Mouse (Mus musculus) forelimb bud, embryonic 11.5 days (tissue): ENCODE data around the gene Ankk1.

Experiments
- DNase-seq: peaks from one replicate; pipeline ENCODE4 v3.0.0-alpha.2; 2012; ENCODE audit warnings: low read depth, low spot score

The Ankk1 gene

GRCm38 (mm10) chr9:49426921-49427320, at the start of gene Ankk1:
TSS of gene Ankk1 (minus strand) at chr9:49427021.
- DNase-seq, result no peak

DNA sequence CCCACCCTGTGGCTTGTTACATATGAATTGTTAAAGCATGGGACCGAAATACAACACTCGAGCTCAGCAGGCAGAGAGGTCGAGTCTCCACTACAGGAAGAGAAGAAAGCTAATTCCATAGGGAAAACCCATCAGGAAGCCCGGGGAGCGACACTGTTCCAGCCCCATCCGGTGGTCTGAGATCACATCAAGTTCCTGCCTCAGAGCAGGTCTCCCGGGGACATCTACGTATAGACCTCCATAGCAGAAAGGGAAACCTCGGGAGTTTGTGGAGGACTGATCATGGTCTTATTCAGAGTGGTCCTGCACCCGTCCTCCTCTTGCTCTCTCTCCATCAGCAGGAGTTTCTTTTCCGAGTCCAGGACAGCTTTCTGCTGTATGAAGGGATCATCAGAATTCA, 45.3 kb upstream of the Ankk1 start:
- no peak for DNase-seq

DNA sequence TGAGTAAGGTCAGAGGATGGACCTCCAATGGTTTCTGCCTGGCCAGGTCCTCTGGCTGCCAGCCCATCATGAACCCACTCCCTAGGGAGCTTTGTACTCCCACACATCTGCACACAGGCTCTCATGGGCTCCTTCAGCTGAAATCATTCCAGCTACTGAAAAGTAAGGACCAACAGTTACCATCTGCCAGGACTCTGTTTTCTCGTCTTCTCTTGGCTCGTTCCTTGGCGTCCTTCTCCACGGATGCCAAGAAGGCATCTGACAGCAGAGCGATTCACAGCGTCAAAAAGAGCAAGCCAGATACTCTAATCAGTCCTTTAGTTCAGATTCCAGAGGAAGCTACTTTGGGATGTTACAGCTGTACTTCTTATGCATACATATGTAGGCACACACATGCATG, 44.1 kb upstream of the Ankk1 start:
- DNase-seq, result no peak

DNA sequence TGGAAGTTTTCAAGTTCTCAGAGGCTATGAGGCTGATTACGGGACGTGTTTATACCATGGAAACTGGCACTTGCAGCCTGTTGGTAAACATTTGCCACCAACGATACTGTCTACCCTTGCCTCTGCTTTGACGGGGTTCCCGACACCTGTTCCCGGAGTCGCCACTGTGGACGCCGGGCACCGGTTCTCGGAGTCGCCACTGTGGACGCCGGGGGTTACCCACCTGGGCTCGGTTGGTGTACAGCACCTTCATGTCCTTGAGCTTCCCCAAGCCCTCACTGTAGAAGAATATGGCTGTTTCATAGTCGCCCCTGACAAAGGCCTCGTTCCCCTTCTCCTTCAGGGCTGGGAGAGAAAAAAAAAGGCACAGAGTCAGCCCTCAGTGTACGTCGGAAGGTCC, 43.2 kb upstream of the Ankk1 start:
- DNase-seq, result no peak

DNA sequence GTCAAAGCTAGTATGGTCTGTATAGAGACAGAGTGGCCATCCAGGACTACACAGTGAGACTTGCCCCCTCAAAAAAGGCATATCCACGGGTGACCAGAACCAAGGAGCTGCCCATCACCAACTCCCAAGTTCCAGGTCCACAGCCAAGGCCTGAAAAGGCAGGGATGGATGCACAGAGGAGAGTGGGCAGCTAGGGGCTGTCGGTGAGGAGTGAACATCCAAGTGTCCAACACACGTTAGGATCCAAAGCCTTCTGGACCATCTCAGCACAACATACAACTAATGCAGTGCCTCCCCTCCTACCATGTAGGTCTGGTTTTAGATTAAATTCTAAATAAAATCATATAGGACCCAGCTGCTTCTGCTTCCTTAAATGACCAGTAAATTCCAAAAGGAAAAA, 29.3 kb upstream of the Ankk1 start:
- no peak for DNase-seq

GRCm38 (mm10) chr9:49452396-49452795, 25.6 kb upstream of the Ankk1 start:
- DNase-seq, result no peak

DNA sequence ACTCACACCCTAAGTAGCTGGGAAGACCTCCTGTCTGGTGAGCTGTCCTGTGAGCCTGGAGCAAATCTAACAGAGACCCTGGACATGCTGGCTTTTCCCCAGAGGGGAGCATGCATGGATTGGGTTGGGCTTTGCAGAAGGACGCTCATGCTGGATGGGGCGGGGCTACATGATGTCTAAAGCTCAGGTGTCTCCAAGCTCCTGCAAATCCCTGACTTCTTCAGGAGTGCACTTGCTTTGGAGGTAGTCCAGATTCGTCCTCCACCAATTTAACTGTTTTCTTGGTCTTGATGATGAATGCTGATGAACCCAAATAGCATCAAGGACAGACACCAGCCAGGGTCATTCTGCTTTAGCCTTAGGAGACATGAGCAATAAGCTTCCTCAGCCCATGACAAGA, 23.7 kb upstream of the Ankk1 start:
- no peak for DNase-seq

DNA sequence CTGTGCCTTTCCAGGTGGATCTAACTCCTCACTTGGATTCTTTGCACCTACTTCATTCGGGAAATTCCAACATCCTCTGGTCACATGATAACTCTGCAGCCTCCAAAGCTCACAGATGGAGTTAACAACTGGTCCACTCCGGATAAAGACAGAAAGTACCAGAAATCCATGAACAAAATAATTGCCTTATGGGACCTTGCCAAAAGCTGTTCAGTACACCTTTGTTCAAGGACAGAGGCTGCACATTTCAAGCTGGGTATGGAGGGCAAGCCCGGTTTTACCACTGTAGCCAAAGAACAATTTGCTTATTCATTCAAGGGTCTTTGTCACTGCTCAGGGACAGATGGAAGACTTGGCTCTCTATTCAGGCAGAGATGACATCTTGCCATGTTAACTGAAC, 15.8 kb upstream of the Ankk1 start:
- DNase-seq, result no peak

DNA sequence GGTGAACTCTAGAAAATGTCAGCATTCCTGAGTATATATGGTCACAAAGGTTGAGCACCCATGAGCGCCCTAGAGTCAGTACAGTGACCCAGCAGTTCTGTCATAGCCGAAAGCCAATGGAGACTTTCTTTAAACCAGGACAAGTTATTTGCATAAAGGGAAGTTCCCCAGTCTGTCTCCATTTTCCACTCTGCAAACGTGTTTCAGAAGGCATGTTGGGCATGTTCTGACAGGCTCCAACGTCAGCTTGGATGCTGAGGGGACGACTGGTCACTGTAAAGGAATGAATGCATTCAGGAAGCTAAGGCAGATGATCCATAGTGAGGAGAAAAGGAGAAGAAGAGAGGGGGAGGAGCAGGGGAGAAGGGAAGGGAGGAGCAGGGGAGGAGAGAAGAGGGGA, 657 bp upstream of the Ankk1 start:
- peak; percentile 5 for DNase-seq

DNA sequence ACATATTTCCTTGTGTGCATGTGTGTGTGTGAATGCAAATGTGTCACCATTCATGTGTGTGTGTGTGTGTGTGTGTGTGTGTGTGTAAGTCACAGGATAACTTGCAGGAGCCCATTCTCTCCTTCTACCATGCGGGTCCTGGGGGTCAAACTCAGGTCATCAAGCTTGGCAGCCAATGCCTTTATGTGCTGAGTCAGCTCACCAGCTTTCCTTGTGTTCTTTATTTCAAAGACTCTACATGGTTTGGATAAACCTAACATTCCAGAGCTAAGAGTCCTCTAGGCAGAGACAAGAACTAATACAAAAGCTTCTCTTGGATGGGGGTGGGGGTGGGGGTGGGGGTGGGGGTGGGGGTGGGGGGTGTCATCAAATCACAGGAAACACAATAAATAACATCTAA, 1.2 kb downstream of the Ankk1 start:
- DNase-seq, result no peak

DNA sequence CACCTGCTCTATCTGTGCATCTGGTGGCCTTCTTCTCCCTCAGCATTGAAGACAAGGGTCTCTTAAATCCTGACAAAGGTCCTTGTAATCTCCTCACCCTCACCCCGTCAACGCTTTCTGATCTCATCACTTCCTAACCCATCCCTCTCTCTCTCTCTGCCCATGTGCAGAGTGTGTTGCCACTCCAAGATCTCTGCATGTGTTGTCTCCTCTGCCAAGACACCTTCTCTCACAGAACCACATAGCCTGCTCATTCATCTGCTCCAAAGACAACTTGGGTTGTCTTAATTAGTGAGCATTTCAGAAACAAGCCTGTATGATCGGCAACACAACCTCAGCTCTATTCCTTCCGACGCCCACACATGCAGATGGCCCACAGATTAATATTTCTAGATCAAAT, 3.0 kb downstream of the Ankk1 start:
- no peak for DNase-seq

- no peak for DNase-seq
Measured at GRCm38 (mm10) chr9:49410621-49411020, 16.2 kb downstream of the Ankk1 start.

DNA sequence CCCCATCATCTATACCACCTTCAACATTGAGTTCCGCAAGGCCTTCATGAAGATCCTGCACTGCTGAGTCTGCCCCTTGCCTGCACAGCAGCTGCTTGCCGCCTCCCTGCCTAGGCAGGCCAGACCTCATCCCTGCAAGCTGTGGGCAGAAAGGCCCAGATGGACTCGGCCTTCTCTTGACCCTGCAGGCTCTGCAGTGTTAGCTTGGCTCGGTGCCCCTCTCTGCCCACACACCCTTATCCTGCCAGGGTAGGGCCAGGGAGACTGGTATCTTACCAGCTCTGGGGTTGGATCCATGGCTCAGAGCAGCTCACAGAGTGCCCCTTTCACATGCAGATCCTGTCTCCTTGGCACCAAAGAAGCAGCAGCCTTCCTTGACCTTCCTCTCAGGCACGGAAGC, 19.8 kb downstream of the Ankk1 start:
- no peak for DNase-seq

DNA sequence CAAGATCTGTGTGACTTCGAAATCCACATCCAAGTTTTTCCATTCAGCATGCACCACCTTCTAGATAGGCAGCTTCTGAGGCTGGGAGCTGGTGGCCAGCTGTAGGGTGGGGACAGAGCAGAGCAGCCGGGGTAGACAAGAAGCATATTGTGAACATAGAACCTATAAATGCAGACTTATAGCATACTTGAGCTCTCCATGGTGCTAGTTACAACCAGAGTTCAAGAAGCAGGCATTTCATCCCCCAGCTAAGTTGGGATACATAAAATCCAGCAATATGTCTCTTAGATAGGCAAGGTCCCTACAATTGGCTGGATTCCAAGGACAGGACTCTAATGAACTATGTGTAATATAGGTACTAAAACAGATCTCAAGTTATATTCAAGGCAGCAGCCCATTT, 23.1 kb downstream of the Ankk1 start:
- peak; percentile 12 for DNase-seq

DNA sequence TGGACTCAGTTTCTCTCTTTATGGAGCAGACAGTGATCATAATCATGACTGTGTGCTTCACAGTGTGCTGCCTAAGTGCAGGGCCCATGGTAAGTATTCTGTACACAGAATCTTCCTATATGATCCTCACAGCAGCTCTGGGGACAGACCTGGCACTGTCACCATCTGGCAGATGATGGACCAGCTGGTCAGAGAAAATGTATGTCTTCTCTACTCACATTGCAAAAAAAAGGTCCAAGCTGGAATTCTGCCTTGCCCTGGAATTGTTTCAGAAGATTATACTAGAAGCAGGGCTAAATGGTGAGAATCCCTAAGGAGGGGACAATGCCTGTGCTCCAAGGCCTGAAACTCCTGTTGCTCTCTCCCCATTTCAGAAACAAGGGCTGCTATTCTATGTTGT, 30.8 kb downstream of the Ankk1 start:
- no peak for DNase-seq

GRCm38 (mm10) chr9:49392242-49392641, 34.6 kb downstream of the Ankk1 start:
- DNase-seq, result no peak

GRCm38 (mm10) chr9:49386119-49386518, 40.7 kb downstream of the Ankk1 start:
- DNase-seq, result no peak

DNA sequence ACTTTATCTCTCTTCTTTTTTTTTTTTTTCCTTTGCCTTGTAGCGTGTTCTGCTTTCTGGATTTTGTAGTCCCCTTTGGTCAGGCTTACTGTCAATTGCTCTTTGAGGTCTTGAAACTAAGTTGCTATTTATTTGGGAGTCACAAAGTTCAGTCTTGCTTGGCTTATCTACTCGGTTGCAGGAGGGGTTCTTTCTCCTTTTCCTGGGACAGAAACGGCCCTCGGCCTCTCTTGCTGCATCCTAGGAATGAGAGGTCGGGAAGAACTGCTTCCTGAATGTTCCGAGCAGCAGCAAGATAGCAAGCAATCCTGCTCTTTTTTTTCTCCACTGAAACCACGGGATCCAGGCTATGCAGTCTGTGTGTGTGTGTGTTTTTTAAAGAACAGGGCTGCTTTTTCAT, 41.5 kb downstream of the Ankk1 start:
- DNase-seq, result no peak

DNA sequence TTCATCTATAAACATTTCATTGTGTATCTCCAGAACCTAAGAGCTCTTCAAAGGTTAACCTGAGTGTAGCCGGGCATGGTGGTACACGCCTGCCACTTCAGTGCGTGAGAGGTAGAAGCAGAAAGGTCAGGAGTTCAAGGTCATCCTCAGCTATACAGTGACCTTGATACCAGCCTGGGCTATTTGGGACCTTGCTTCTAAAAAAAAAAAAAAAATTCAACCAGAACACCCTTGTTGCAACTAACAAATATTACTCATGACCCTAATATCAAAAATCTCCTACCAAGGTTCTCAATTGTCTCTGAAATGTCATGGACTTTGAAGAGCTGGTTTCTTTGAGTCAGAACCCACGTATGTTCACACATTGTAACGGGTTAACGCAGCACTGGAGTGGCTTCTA, 42.0 kb downstream of the Ankk1 start:
- no peak for DNase-seq

DNA sequence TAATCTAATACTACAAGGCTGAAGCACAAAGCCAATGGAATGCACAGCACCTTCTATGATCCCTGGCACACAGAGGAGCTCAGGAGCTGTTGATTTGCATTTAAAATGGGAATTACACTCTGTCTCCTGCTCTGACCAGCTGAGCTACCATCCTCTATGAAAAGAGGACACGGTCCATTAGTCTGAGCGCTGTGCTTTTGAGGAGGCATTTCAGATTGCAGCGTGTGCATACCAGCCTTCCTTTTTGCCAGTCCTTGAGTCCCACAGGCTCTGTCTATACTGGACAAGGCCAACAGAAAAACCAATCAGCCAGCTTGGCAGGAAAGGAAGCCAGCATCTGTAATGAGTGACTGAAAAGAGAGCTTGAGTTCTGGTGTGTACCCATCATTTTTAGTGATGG, 42.8 kb downstream of the Ankk1 start:
- DNase-seq, result no peak

- no peak for DNase-seq
Measured at GRCm38 (mm10) chr9:49379962-49380361, 46.9 kb downstream of the Ankk1 start.

- no peak for DNase-seq
Measured at GRCm38 (mm10) chr9:49373946-49374345, 52.9 kb downstream of the Ankk1 start.

- DNase-seq, result peak; percentile 2
Measured at GRCm38 (mm10) chr9:49365763-49366162, 61.1 kb downstream of the Ankk1 start.
